Mouse (Mus musculus) thymus, postnatal 14 days (tissue): ENCODE results near the gene Tmie.
"Not testable (repeated sequence)": the region's sequence is repeated elsewhere in the genome, so short reads cannot be mapped to it uniquely, and the experiment has no call there.

Experiments used
- DNase-seq: peaks from one replicate; pipeline ENCODE4 v3.0.0; 2021

The Tmie gene

GRCm38 (mm10) chr9:110834411-110834810, 45.5 kb downstream of the Tmie start, which contains the start of gene Prss45:
Gene Prss45, plus strand, starts transcription at chr9:110834588.
- DNase-seq, result no peak

GRCm38 (mm10) chr9:110833021-110833420, 46.9 kb downstream of the Tmie start:
- DNase-seq, result peak; percentile 34

- no peak for DNase-seq
Observed at GRCm38 (mm10) chr9:110826390-110826789, 53.5 kb downstream of the Tmie start, which contains the start of gene Prss43. Gene Prss43, plus strand, starts transcription at chr9:110826690.

DNA sequence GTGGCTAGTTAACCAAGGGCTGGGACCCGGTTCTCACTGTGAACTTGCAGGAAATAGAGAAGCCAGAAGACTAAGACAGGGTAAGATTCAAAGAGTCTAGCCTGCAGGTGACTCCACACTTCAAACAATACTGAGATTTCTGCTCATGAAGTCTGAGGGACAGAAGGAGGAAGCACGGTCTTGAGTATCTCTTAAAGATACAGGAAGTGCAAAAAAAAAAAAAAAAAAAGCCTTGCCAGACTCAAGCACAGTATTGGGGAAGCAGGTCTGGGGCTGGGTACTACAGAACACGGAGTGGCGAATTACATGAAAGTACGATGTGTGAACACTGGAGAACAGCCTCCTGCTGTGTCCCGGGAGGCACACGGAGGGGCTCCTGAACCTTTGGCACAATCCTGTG, 54.1 kb downstream of the Tmie start:
- peak; percentile 18 for DNase-seq

DNA sequence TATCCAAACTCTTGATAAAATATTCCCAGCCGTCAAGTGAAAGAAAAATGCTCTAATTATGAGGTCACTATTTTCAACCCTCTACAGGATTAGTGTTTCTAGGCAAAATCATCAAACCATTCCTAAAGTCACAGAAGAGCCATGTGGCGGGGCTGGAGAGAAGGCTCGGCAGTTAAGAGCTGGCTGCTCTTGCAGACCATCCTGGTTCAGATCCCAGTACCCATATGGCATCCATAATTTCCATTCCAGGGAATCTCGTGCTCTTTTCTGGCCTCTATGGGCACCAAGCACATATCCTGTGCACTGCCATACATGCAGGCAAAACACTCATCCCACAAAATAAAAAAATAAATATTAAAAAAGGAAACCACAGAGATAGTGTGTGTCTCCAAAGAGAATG, 54.5 kb downstream of the Tmie start:
- no peak for DNase-seq

- no peak for DNase-seq
Observed at GRCm38 (mm10) chr9:110821436-110821835, 58.5 kb downstream of the Tmie start.

GRCm38 (mm10) chr9:110820546-110820945, 59.4 kb downstream of the Tmie start:
- not testable (repeated sequence) for DNase-seq
